Mouse (Mus musculus): ENCODE measurements at regions not wholly inside any gene's neighbourhood (a gene's known extent, or its start where the extent isn't known, plus 50 kb on each side); places are given as distances from the start of the nearest gene placed in this dataset.
A peak's percentile ranks its signal among the peaks of the same experiment; 100 is the strongest.

GRCm38 (mm10) chr13:110535785-110536184, 140.9 kb downstream of the Plk2 start:
- TF ChIP-seq TCF12 (IDR thresholded peaks at IDR 0.05; ENCODE audit: low read depth, low read length) (0 out of 2 replicates have a peak, but pooled peaks have one; percentile 15), MXI1 (IDR thresholded peaks at IDR 0.05; ENCODE audit: low read depth, low read length) (no peak), ETS1 (conservative IDR thresholded peaks at IDR 0.05; ENCODE audit: low read depth, low read length) (peak; percentile 68), BHLHE40 (IDR thresholded peaks at IDR 0.05; ENCODE audit: low read depth, low read length) (peak; percentile 86), IRF4 (IDR thresholded peaks at IDR 0.05; ENCODE audit: low read depth, low read length) (0 out of 2 replicates have a peak, but pooled peaks have one; percentile 76), MAX (IDR thresholded peaks at IDR 0.05; ENCODE audit: low read length) (peak; percentile 70), ZNF384 (IDR thresholded peaks at IDR 0.05; ENCODE audit: low read depth, low read length) (no peak), ZKSCAN1 (IDR thresholded peaks at IDR 0.05; ENCODE audit: borderline replicate concordance, low read depth, low read length) (no peak), ELF1 (IDR thresholded peaks at IDR 0.05; ENCODE audit: low read depth, low read length) (no peak), RCOR1 (conservative IDR thresholded peaks at IDR 0.05; ENCODE audit: low read depth, low read length) (no peak), ZC3H11A (IDR thresholded peaks at IDR 0.05; ENCODE audit: low read depth, low read length) (no peak), CTCF (conservative IDR thresholded peaks at IDR 0.05 in 1 of 2, IDR thresholded peaks at IDR 0.05 in 1 of 2; ENCODE audit: low read depth in 2 of 2, low read length in 2 of 2) (no peak), PAX5 (IDR thresholded peaks at IDR 0.05; ENCODE audit: low read length) (no peak), UBTF (IDR thresholded peaks at IDR 0.05; ENCODE audit: low read depth, low read length) (no peak), MEF2A (IDR thresholded peaks at IDR 0.05; ENCODE audit: borderline replicate concordance, low read depth, low read length) (peak; percentile 77), EP300 (IDR thresholded peaks at IDR 0.05; ENCODE audit: low read length) (peak; percentile 79; the same call in 1 of the 2 replicates), JUN (IDR thresholded peaks at IDR 0.05; ENCODE audit: insufficient read depth, low read depth, low read length) (0 out of 2 replicates have a peak, but pooled peaks have one; percentile 33), POLR2AphosphoS2 (IDR thresholded peaks at IDR 0.05; ENCODE audit: low read depth, low read length) (no peak), TBP (conservative IDR thresholded peaks at IDR 0.05; ENCODE audit: low read depth, low read length) (no peak), JUND (conservative IDR thresholded peaks at IDR 0.05; ENCODE audit: low read depth, low read length) (0 out of 2 replicates have a peak, but pooled peaks have one; percentile 19), MYC (IDR thresholded peaks at IDR 0.05; ENCODE audit: low read depth, low read length) (peak; percentile 30; the same call in 1 of the 2 replicates)
- dilution Hi-C loops (cut with MboI; ENCODE audit: extremely low pct_ligation_motif_present, extremely low pct_unique_long_range_greater_than_20kb, low sequenced_read_pairs) = no loop called here
- peaks cover under 1 to 18% of the 10 kb centered on the region in 2 experiments; a peak in 3 of 4 replicates for H3K4me1 ChIP-seq (ENCODE audit: control insufficient read depth in 1 of 2, insufficient read depth in 2 of 2)
- H3K79me2 ChIP-seq (replicated peaks; ENCODE audit: control insufficient read depth, extremely low read depth, insufficient read depth, poor library complexity, severe bottlenecking) = no peaks in the 10 kb centered on the region
- H3K36me3 ChIP-seq (replicated peaks in 1 of 2; ENCODE audit: control insufficient read depth in 1 of 2, insufficient read depth in 1 of 2, low read length in 1 of 2) = no peaks in the 10 kb centered on the region
- no peaks in the 10 kb centered on the region for H3K27me3 ChIP-seq (replicated peaks)
- H3K4me2 ChIP-seq (ENCODE audit: insufficient read depth, low read depth, poor library complexity, severe bottlenecking) = peak overlapping the region; percentile 84; the same call in 1 of the 2 replicates
- no peaks in the 10 kb centered on the region for H3K9me3 ChIP-seq (replicated peaks; ENCODE audit: low read length)
- peak; percentile 66 for DNase-seq (ENCODE audit: extremely low read depth)
- H3K4me3 ChIP-seq (replicated peaks in 1 of 3; ENCODE audit: low read depth in 2 of 3, low read length in 2 of 3, poor library complexity in 1 of 3) = no peak overlapping the region
- in situ Hi-C loops (cut with MboI; ENCODE audit: low pct_ligation_motif_present, low pct_unique_long_range_greater_than_20kb, low sequenced_read_pairs) = no loop called here
- no peak overlapping the region for H3K9ac ChIP-seq (ENCODE audit: insufficient read depth, low read depth)
- H3K27ac ChIP-seq (ENCODE audit: insufficient read depth, low read depth) = no peak overlapping the region

- DNase-seq (ENCODE audit: extremely low read depth) = no peak
- Histone ChIP-seq H3K4me3 (replicated peaks in 1 of 3; ENCODE audit: low read depth in 2 of 3, low read length in 2 of 3, poor library complexity in 1 of 3) (no peak overlapping the region), H3K9me3 (replicated peaks; ENCODE audit: low read length) (no peaks in the 10 kb centered on the region), H3K79me2 (replicated peaks; ENCODE audit: control insufficient read depth, extremely low read depth, insufficient read depth, poor library complexity, severe bottlenecking) (no peaks in the 10 kb centered on the region), H3K27me3 (replicated peaks) (no peaks in the 10 kb centered on the region), H3K27ac (ENCODE audit: insufficient read depth, low read depth) (no peak overlapping the region), H3K4me1 (ENCODE audit: control insufficient read depth in 1 of 2, insufficient read depth in 2 of 2) (peaks cover 11 to 39% of the 10 kb centered on the region in 2 experiments), H3K36me3 (replicated peaks in 1 of 2; ENCODE audit: control insufficient read depth in 1 of 2, insufficient read depth in 1 of 2, low read length in 1 of 2) (no peaks in the 10 kb centered on the region), H3K4me2 (ENCODE audit: insufficient read depth, low read depth, poor library complexity, severe bottlenecking) (no peak overlapping the region), H3K9ac (ENCODE audit: insufficient read depth, low read depth) (no peak overlapping the region)
- no peak for TF ChIP-seq HCFC1 (IDR thresholded peaks at IDR 0.05; ENCODE audit: low read depth, low read length)
- no peak for TF ChIP-seq TCF12 (IDR thresholded peaks at IDR 0.05; ENCODE audit: low read depth, low read length)
- no peak for TF ChIP-seq USF2 (conservative IDR thresholded peaks at IDR 0.05; ENCODE audit: low read depth, low read length)
- TF ChIP-seq ETS1 (conservative IDR thresholded peaks at IDR 0.05; ENCODE audit: low read depth, low read length) = no peak
- TF ChIP-seq POLR2AphosphoS2 (IDR thresholded peaks at IDR 0.05; ENCODE audit: low read depth, low read length) = no peak
- TF ChIP-seq JUN (IDR thresholded peaks at IDR 0.05; ENCODE audit: insufficient read depth, low read depth, low read length) = no peak
- TF ChIP-seq MXI1 (IDR thresholded peaks at IDR 0.05; ENCODE audit: low read depth, low read length) = no peak
- TF ChIP-seq ZNF384 (IDR thresholded peaks at IDR 0.05; ENCODE audit: low read depth, low read length) = no peak
- no peak for TF ChIP-seq MEF2A (IDR thresholded peaks at IDR 0.05; ENCODE audit: borderline replicate concordance, low read depth, low read length)
- no peak for TF ChIP-seq ELF1 (IDR thresholded peaks at IDR 0.05; ENCODE audit: low read depth, low read length)
- TF ChIP-seq POLR2A (IDR thresholded peaks at IDR 0.05; ENCODE audit: low read depth, low read length) = no peak
- TF ChIP-seq GABPA (IDR thresholded peaks at IDR 0.05; ENCODE audit: insufficient replicate concordance, low read depth, low read length) = no peak
- TF ChIP-seq KAT2A (IDR thresholded peaks at IDR 0.05; ENCODE audit: insufficient replicate concordance, low read length) = no peak
- TF ChIP-seq RCOR1 (conservative IDR thresholded peaks at IDR 0.05; ENCODE audit: low read depth, low read length) = no peak
- TF ChIP-seq EP300 (IDR thresholded peaks at IDR 0.05; ENCODE audit: low read length) = no peak
- no peak for TF ChIP-seq MAZ (IDR thresholded peaks at IDR 0.05; ENCODE audit: low read depth, low read length)
- no peak for TF ChIP-seq SIN3A (IDR thresholded peaks at IDR 0.05; ENCODE audit: low read length)
- no peak for TF ChIP-seq USF1 (IDR thresholded peaks at IDR 0.05; ENCODE audit: low read depth, low read length)
- TF ChIP-seq CHD1 (IDR thresholded peaks at IDR 0.05; ENCODE audit: low read depth, low read length) = no peak
- no peak for TF ChIP-seq ZMIZ1 (IDR thresholded peaks at IDR 0.05; ENCODE audit: low read depth, low read length)
- in situ Hi-C loops (cut with MboI; ENCODE audit: low pct_ligation_motif_present, low pct_unique_long_range_greater_than_20kb, low sequenced_read_pairs) = no loop called here
- dilution Hi-C loops (cut with MboI; ENCODE audit: extremely low pct_ligation_motif_present, extremely low pct_unique_long_range_greater_than_20kb, low sequenced_read_pairs) = no loop called here
These were observed 143.2 kb downstream of the Plk2 start for GRCm38 (mm10) chr13:110537960-110538463.

All from CH12.LX (cell line).